Mouse (Mus musculus) liver, adult 2 months (tissue): ENCODE results near the gene Clcn3.

ENCODE experiments used
- CTCF ChIP-seq: fragments of 200-500 bp; IDR thresholded peaks from 2 replicates; pipeline ENCODE4 v1.5.1; 2011; ENCODE audit warnings: low read depth, low read length, control low read depth
- POLR2A ChIP-seq: fragments of 200-500 bp; IDR thresholded peaks from 2 replicates; pipeline ENCODE4 v1.6.1; 2011; ENCODE audit warnings: low read length, control low read depth; ENCODE audit not compliant: insufficient read depth; ENCODE audit errors: extremely low read depth

DNA sequence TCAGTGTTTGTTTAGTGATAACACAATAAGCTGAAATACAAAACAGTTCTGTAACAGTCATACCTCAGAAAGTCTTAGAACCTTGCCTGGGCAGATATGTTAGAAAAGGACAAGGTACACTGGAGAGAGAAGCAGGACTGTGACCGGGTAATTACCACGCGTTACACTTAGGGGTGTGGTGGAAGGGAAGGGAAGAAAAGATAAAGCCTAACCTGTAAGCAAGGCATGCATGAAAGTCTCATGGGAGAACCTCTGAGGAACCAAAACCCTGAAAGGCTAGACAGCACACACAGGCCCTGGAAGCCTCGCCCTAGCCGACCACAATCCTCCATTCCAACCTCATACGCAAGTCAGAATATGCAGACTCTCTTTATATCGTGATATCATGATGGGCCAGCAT lies 26.3 kb downstream of the Clcn3 start:
- TF ChIP-seq CTCF: no peak
- no peak for TF ChIP-seq POLR2A
